Mouse (Mus musculus): ENCODE measurements around the gene Hfm1.

DNA sequence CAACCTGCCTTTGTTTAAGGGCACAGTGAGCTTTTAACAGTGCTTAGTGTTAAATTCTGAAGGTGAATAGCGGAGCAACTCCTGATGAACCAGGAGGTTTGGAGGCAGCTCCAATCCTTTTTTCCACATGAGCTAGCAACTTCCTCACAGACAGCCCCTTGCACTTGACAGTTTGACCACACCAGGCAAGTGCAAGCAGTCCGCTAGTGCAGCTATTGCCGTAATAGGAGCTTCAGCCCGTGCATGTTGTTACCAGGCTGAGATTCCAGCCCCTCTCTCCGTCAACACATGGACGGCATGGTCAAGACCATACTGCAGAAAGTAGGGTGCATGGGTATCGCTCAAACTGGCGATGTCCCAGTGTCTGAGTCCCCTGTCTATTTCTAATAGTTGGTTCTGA lies 106.5 kb downstream of the Hfm1 start:
- TF ChIP-seq CTCF (IDR thresholded peaks at IDR 0.05; ENCODE audit: low read depth, low read length) (no peak), GATA1 (IDR thresholded peaks at IDR 0.05; ENCODE audit: borderline replicate concordance, low read length) (no peak), TAL1 (conservative IDR thresholded peaks at IDR 0.05; ENCODE audit: low read depth, low read length) (no peak)
